Mouse (Mus musculus) urinary bladder, postnatal 10 days (tissue): ENCODE measurements around the gene Pkn3.

Experiments used
- DNase-seq: peaks from one replicate; pipeline ENCODE4 v3.0.0; 2022; ENCODE audit warnings: low spot score

The Pkn3 gene

DNA sequence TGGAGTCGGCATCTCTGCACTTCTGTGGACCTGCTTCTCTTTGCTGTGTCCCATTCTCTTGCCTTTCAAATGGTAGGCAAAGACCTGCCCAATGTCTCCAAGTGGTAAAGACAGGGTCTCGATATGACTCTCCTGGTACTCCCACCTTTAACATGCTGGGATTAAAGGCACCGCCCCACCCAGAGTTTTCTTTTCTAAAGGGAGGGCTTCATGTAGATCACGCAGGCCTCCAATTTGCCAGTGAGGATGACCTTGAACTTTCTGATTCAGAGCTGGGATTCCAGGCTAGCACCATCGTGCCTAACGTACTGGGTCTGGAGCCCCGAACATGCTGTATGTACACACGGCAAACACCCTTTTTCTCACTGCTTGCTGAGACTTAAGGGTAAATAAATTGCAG lies 14.2 kb upstream of the Pkn3 start:
- no peak for DNase-seq

GRCm38 (mm10) chr2:30063791-30064190 lies 13.7 kb upstream of the Pkn3 start:
- no peak for DNase-seq

- DNase-seq, result no peak
These were observed 13.2 kb upstream of the Pkn3 start for GRCm38 (mm10) chr2:30064298-30064697.

DNA sequence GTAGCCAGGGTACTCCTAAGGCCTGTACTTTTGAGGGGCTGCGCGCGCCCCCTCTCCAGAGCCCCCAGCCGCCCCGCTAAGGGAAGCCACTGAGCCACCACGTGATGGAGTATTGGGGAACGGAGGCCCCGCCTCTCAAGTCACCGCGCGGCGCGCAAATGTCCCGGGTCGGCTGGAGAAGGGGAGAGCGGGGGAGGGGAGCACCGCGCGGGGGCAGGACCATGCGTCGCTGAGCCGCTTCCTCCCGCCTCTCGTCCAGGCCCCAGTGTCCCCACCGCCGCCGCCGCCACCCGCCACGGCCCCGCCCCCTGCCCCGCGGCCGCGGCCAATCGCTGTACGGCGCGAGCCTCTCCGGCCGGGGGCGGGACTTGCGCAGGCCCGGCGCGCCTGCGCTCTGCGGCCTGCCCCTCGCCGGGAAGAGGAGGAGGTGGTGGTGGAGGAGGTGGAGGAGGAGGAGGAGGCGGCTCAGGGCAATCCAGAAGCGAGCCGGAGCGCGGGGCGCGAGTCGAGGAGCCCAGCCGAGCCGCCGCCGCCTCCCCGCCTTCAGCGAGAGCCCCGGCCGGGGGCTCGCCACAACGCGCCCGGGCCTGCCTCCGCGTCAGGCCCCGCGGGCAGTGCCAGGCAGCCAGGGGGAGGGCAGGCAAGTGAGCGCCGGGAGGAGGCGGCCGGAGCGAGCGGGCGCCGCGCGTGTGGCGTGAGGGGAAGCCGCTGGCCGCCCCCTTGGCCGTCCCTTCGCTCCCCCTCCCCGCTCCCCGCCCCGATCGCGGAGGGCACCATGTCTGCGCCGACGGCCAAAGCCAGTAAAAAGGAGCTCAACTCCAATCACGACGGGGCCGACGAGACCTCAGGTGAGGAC lies 11.2 kb upstream of the Pkn3 start:
- DNase-seq, result peak; percentile 82

GRCm38 (mm10) chr2:30067031-30067888 lies 10.2 kb upstream of the Pkn3 start:
- no peak for DNase-seq

DNA sequence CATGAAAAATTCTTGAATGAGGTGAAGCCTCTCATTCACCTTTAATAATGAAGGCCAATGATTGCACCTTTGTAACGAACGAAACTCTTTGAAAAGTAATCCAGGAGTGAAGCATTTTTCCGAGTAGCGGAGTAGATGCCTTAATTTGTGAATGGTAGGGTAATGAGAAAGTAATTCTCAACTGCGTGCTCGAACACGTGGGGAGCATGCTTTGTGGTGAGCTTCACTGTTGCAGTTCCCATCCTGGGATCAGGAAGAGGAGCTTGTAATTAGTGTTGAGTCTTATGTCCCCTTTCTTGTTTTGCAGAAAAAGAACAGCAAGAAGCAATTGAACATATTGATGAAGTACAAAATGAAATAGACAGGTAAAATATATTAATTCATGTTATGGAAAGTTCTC lies 9.5 kb upstream of the Pkn3 start:
- no peak for DNase-seq

DNA sequence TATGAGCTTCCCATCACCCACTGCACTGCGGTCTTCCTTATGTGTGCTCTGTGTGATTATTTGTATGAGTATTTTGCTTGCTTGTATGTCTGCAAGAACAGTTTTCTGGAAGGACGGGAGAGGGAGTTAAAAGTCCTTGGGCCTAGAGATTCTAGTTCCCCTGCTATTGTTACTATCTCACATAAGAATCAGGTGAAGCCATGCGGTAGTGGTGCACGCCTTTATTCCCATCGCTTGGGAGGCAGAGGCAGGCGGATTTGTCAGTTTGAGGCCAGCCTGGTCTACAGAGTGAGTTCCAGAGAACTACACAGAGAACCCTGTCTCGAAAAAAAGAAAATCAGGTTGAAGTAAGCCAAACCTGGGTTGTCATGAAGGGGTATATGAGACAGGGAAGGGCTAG lies 4.6 kb upstream of the Pkn3 start:
- DNase-seq, result no peak

DNA sequence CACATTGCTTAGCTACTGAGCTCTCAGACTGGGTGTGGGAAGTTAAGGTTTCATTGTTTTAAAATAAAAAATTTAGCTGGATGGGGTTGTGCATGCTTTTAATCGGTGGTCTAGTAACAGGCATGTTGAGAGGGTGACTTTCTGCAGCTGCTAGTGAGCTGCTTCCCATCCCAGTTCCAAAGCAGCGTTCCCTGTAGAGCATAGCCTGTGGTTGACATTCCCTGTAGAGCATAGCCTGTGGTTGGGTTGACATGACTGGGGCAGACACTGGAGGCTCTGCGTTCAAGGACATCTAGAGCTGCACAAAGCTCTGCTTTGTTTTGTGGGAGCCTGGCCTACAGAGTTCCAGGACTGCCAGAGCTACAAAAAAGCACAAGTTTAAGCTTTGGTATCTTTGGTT lies 4.2 kb upstream of the Pkn3 start:
- no peak for DNase-seq

DNA sequence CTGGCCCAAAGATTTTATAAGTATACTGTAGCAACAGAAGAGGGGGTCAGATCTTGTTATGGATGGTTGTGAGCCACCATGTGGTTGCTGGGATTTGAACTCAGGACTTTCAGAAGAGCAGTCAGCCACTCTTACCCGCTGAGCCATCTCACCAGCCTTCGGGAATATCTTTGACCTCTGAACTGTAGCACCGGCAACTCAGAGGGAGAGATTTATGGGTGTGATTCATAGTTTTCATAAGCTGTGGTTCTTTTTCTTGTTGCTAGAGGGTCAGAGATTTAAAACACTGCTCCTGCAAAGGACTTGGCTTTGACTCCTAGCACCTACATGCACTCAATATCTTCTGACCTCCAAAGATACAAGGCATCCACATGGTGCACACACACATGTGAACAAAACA lies 1.9 kb upstream of the Pkn3 start:
- no peak for DNase-seq

GRCm38 (mm10) chr2:30076439-30076838 lies 1.0 kb upstream of the Pkn3 start:
- DNase-seq, result no peak

- no peak for DNase-seq
These were observed 525 bp upstream of the Pkn3 start for GRCm38 (mm10) chr2:30076959-30077358.

GRCm38 (mm10) chr2:30078349-30078712 lies 847 bp downstream of the Pkn3 start:
- no peak for DNase-seq

DNA sequence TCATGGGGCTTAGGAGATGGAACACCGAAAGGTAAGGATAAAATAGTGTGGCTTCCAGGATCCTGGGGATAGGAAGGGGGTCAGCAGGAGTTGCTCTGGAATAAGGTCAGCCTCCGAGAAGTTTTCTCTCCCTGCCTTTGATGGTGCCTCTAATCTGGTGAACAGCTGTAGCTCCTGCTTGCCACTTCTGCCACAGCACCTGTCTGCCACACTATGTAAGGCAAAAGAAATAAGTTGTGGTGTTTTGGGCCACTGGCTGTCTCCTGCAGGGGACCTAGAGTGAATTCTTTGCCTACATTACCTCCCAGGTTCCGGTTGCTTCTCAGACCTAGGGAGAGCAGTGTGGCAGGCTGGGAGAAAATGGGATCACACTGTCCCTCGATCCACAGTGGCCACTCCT lies 1.3 kb downstream of the Pkn3 start:
- DNase-seq, result no peak

DNA sequence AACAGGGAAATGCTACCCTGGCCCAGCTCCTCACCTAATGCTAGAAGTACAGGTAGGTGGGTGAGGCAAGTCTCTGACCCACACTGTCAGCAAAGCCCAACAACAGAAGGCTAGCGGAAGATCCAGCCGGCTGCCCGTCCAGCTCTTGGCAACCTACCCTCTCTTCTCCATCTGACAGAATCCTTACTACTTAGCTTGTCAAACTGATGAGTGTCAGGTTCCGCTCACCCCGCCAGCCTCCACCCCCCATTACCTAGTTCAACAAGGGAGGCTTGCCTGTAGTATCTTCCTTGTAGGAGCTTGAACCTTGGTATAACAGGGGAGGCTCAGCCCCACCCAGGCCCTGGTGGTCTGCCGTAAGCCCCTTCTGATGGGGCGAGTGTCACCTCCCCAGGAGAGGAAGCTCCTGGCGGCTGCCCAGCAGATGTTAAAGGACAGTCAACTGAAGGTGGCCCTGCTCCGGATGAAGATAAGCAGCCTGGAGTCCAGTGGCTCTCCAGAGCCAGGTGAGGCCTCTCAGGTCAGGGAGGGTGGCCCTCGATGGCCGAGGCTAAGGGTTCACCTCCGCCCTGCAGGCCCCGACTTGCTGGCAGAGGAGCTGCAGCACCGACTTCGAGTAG lies 2.8 kb downstream of the Pkn3 start:
- DNase-seq, result no peak

DNA sequence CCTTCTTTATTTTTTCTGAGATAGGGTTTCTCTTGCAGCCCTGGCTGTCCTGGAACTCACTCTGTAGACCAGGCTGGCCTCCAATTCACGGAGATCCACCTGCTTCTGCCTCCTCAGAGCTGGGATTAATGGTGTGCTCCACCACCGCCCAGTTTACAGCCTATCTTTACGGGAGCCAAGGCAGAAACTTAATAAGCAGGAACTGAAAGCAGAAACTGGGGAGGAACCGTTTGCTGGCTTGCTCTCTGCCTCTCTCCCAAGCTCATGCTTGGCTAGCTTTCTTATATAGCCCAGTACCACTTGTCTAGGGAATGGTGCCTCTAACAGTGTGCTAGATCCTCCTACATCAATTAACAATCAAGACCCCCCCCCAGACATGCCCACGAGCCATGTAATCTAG lies 6.6 kb downstream of the Pkn3 start:
- no peak for DNase-seq

DNA sequence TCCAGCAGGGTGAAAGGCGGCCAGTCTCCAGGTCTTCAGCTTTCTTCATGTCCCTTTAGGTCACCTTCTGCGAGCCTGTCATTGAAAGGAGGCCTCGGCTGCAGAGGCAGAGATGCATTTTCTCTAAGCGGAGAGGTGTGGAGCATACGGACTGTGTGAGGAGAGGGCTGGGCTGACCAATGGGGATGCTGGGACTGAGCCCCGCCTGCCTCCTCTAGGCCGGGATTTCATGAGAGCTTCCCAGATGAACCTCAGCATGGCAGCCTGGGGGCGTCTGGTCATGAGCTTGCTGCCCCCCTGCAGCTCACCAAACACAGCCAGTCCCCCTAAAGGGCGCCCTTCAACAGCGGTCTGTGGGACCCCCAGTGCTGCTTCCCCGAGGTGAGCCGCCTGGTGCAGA lies 7.1 kb downstream of the Pkn3 start:
- no peak for DNase-seq

- no peak for DNase-seq
These were observed 9.8 kb downstream of the Pkn3 start for GRCm38 (mm10) chr2:30087310-30087709.

DNA sequence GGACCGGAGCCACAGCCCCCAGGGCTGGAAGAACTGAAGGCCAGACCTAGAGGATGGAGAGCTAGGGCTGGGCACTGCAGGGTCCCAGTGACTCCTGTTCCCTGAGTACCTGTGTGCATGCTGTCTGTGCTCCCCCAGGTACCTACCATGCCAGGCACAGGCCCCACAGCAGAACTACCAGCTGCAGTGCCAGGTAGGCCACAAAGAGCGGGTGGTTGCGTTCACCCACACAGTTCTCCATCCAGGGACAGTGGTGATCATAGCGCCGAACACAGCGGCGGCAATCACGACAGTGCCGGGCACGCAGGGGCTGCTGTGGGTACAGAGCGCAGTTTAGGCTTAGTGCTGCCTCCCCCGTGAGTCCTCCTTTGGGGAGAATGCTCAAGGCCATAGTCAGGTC lies 14.0 kb downstream of the Pkn3 start:
- no peak for DNase-seq

- DNase-seq, result no peak
These were observed 14.9 kb downstream of the Pkn3 start for GRCm38 (mm10) chr2:30092280-30092918.

DNA sequence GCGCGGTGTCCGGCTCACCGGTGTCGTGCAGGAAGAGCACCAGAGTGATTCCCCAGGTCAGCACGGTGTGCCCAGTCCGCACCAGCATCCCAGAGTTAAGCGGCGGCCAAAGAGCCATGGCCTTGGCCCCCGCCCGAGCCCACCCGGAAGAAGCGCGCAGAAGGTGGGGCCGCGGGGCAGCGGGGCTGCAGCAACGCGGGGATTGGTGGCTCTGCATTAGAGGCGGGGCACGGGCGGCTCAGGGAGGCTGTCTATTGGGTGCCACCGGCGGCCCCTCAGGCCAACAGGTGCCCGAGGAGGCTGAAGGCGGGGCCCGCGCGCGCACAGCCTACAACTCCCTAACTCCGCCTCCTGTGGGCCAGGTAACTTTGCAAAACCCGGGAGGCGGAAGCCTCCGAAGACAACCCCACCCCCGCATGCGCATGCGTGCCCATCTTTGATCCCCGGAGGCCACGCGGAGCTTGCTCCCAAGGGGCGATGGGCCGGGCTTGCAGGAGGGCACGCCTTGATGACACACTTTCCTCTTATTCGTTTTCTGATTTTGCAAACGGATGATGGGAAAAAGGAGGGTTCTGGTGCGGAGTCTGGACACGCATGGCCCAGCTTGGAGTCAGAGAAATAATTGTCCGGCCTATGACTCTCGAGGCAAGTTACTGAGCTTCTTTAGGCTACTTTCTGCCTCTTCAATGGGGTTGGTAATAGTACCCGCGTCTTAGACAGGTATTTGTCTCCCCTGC lies 16.2 kb downstream of the Pkn3 start, which contains the start of gene Zdhhc12:
TSS of gene Zdhhc12 (minus strand) at position 178 of the 737 bp plus-strand sequence.
- DNase-seq, result peak; percentile 79

DNA sequence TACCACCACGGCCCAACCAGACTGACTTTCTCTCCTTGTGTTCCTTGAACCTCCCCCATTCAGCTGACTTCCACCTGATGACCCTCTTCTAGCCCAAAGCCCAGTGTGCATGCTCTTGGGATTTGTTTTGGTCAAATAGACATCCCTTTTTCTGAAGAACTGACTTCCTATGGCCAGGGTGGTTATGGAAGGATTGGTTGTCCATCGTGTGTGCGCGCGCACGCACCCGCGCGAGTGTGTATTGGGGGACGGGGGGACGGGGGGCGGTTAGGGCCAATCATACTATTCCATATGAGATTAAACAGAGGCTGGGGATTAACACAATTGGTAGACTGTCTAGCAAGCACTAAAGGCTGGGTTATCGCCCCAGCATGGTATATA lies 16.7 kb downstream of the Pkn3 start:
- DNase-seq, result no peak
